Mouse (Mus musculus) Patski (cell line): ENCODE data around the gene Cdh4. TPM values are rescaled to one million over a fixed set of nuclear protein-coding genes. Genes with fewer than 3 reads are reported as not detected.

Source experiments
- ATAC-seq: fragments of 100-300 bp; one replicate; pipeline ENCODE4 v1.8.0; 2021
- CTCF ChIA-PET: fragments of 350-600 bp; sonication (Branson Sonifier 250); formaldehyde crosslinking; loops from one replicate; lab custom pipeline; 2022; ENCODE audit warnings: inconsistent platforms; lab: Charles Lee
- POLR2A ChIA-PET: fragments of 350-600 bp; sonication (Branson Sonifier 250); formaldehyde crosslinking; loops from one replicate; lab custom pipeline; 2022; ENCODE audit warnings: antibody characterized with exemption, inconsistent platforms; lab: Charles Lee
- DNase-seq: peaks from one replicate; pipeline ENCODE4 v3.0.0-alpha.2; 2011; ENCODE audit warnings: low read depth, low spot score
- H3K27me3 ChIP-seq: fragments of 371-371 bp; one replicate; pipeline ENCODE4 v1.5.1; 2021
- CTCF ChIP-seq: fragments of 100-300 bp; IDR thresholded peaks from one replicate; pipeline ENCODE4 v1.5.1; 2021
- in situ Hi-C: fragments of 300-500 bp; cut with MboI; formaldehyde crosslinking; loops from 3 replicates; pipeline ENCODE4 v1.11.1; 2018; ENCODE audit warnings: low pct_unique_long_range_greater_than_20kb, mixed read lengths
- polyA plus RNA-seq: library from polyadenylated mRNA; unstranded; gene quantifications from one replicate; pipeline ENCODE4 v1.2.3, GENCODE M21; 2021

Gene Cdh4
- polyA plus RNA-seq, 1 experiment from 2014 or later: not detected

GRCm38 (mm10) chr2:179729802-179730201, 287.6 kb downstream of the Cdh4 start:
- no peaks in the 10 kb centered on the region for H3K27me3 ChIP-seq
- DNase-seq: no peak
- POLR2A ChIA-PET: no interaction called here
- no peak for ATAC-seq
- no peak for TF ChIP-seq CTCF
- in situ Hi-C loops: no loop called here
- CTCF ChIA-PET: no interaction called here

GRCm38 (mm10) chr2:179733141-179733831, 291.1 kb downstream of the Cdh4 start:
- in situ Hi-C loops: no loop called here
- CTCF ChIA-PET: no interaction called here
- H3K27me3 ChIP-seq: no peaks in the 10 kb centered on the region
- DNase-seq (no peak), ATAC-seq (no peak)
- POLR2A ChIA-PET: no interaction called here
- no peak for TF ChIP-seq CTCF

- DNase-seq: no peak
- POLR2A ChIA-PET: no interaction called here
- CTCF ChIA-PET: no interaction called here
- ATAC-seq: no peak
- TF ChIP-seq CTCF: no peak
- in situ Hi-C loops: no loop called here
- peaks cover 7% of the 10 kb centered on the region for H3K27me3 ChIP-seq
These were observed 300.2 kb downstream of the Cdh4 start for GRCm38 (mm10) chr2:179742419-179742818.

- TF ChIP-seq CTCF: no peak
- in situ Hi-C loops: no loop called here
- CTCF ChIA-PET: no interaction called here
- ATAC-seq: no peak
- DNase-seq: no peak
- POLR2A ChIA-PET: no interaction called here
- peaks cover 7% of the 10 kb centered on the region for H3K27me3 ChIP-seq
These were observed 300.6 kb downstream of the Cdh4 start for GRCm38 (mm10) chr2:179742828-179743227.

- peaks cover 5% of the 10 kb centered on the region for H3K27me3 ChIP-seq
- in situ Hi-C loops: no loop called here
- TF ChIP-seq CTCF: no peak
- CTCF ChIA-PET: no interaction called here
- DNase-seq (no peak), ATAC-seq (no peak)
- POLR2A ChIA-PET: no interaction called here
These were observed 304.3 kb downstream of the Cdh4 start for GRCm38 (mm10) chr2:179746491-179746890.

- CTCF ChIA-PET: no interaction called here
- POLR2A ChIA-PET: no interaction called here
- TF ChIP-seq CTCF: no peak
- DNase-seq (no peak), ATAC-seq (no peak)
- in situ Hi-C loops: no loop called here
- no peaks in the 10 kb centered on the region for H3K27me3 ChIP-seq
These were observed 307.2 kb downstream of the Cdh4 start for GRCm38 (mm10) chr2:179749399-179749798.

- in situ Hi-C loops: no loop called here
- ATAC-seq: no peak
These were observed 311.6 kb downstream of the Cdh4 start for GRCm38 (mm10) chr2:179753811-179754210.

GRCm38 (mm10) chr2:179754776-179755175, 312.5 kb downstream of the Cdh4 start:
- no peak for TF ChIP-seq CTCF
- in situ Hi-C loops: no loop called here
- ChIA-PET POLR2A (no interaction called here), CTCF (no interaction called here)
- DNase-seq (no peak), ATAC-seq (no peak)
- no peaks in the 10 kb centered on the region for H3K27me3 ChIP-seq

More at GRCm38 (mm10) chr2:179753811-179754210, 311.6 kb downstream of the Cdh4 start:
- H3K27me3 ChIP-seq: no peaks in the 10 kb centered on the region
- POLR2A ChIA-PET: no interaction called here
- TF ChIP-seq CTCF: no peak
- CTCF ChIA-PET: no interaction called here
- DNase-seq: no peak

GRCm38 (mm10) chr2:179761718-179762441, 319.6 kb downstream of the Cdh4 start:
- in situ Hi-C loops: no loop called here
- CTCF ChIA-PET: interaction anchor here (0.7 kb wide), 1 partner anchor 19 kb away, joined by 3 read pairs; no protein-coding TSS in a partner anchor
- no peaks in the 10 kb centered on the region for H3K27me3 ChIP-seq
- no peak for DNase-seq
- no peak for ATAC-seq
- POLR2A ChIA-PET: no interaction called here
- no peak for TF ChIP-seq CTCF

- POLR2A ChIA-PET: no interaction called here
- ATAC-seq (peak; percentile 31), DNase-seq (no peak)
- no peak for TF ChIP-seq CTCF
- in situ Hi-C loops: no loop called here
- CTCF ChIA-PET: no interaction called here
- no peaks in the 10 kb centered on the region for H3K27me3 ChIP-seq
These were observed 320.5 kb downstream of the Cdh4 start for GRCm38 (mm10) chr2:179762521-179763305.

GRCm38 (mm10) chr2:179764460-179764859, 322.2 kb downstream of the Cdh4 start:
- ChIA-PET CTCF (no interaction called here), POLR2A (no interaction called here)
- TF ChIP-seq CTCF: no peak
- in situ Hi-C loops: no loop called here
- ATAC-seq: no peak
- DNase-seq: no peak
- no peaks in the 10 kb centered on the region for H3K27me3 ChIP-seq
